Mouse (Mus musculus): ENCODE results near the gene Slc30a3. TPM values are rescaled to one million over a fixed set of nuclear protein-coding genes. Genes with fewer than 3 reads are reported as not detected.

Gene Slc30a3
- polyA plus RNA-seq (2012; rRNA removed) = 8.6 and 9.1 TPM in 2 replicates

DNA sequence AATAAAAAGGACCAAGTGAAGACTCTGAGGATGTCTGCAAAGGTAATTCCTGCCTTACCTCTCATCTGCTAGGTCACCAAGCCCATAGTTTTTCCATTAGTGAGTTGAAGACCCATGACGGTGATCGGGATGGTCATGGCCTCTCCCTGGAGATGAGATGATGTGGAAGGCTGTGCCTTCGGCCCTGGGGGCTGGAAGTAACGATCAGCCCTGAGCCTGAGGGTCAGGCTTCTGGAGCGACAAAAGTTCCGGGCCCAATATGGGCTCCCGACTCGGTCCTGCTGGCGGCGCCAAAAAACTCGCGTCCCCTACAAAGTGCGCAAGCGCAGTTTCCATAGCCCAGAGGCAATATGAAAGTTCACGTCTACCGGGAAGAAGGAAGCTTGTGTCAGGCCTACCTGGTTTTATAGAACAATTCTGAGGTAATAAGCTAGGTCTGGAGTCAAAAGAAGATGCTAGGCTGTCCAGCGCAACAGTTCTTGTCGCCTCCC lies at the start of gene Slc30a3:
TSS of gene Slc30a3 (minus strand) at position 238 of the 491 bp plus-strand sequence.

DNA sequence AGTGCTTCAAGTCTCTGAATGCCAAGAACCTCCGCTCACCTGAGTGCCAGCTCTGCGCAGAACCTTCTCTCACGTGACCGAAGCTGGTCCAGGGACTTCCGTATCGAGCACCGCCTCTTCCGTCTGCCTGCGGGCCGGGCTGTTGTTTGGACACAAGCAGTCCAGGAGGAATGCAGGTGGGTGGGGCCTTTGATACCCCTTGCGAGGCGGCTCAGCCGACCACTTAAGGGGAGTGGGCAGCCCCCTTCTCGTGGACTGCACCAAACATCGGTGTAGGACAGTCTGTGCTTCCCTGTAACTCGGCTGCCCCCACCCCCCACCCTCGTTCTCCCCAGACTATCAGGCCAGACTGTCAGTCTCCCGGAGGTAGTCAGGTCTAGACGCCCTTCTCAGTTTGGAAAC lies 46.1 kb upstream of the Slc30a3 start, which contains the start of gene Mpv17:
TSS of gene Mpv17 (minus strand) at position 100 of the 402 bp plus-strand sequence.

GRCm38 (mm10) chr5:31138241-31138967 lies 30.4 kb upstream of the Slc30a3 start, which contains the start of gene Ucn:
Gene Ucn (minus strand): TSS chr5:31138829.

DNA sequence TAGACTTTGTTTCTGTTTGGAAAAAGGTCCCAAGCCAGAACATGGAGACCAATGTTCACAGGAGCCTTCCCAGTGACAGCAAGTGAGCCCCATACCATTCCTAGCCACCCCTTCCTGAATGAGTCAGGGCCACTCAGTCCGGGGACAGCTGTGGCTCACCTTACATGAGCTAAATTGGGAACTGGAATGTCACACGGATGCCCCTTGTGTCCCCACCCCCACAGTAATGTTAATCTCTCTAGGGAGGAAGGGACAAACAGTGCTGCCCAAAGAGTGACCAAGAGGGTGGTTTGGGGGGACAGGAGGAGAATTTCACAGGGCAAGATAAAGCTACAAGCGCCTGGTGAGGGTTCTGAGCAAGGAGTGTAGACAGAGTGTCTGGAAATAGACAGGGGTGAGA lies 8.3 kb upstream of the Slc30a3 start, which contains the start of gene Trim54:
TSS of gene Trim54 (plus strand) at position 359 of the 400 bp plus-strand sequence.

DNA sequence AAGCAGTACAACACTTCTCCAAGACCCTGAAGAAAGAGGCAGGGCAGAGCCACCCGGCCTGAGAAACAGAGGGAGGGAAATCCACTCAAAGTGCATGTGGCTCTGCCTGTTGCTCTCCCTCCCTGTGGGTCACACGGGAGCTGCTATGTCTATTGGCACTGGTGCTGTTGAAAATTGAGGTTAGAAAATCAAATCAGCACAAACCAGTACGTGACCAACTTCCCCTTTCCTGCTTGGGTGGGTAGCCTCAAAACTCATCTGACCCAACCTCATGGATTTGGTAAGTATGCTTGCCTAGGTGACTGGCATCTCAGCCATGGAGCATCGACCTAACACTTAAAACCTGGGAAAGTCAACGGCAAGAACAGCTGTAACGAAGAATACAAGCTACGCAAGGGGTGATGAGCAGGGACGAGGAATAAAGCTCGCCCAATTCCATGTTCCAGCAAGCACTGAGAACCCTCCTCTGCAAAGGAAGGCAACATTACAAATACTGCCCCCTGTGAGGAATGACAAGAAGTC lies 2.2 kb downstream of the Slc30a3 start, which contains the start of gene Dnajc5g:
TSS of gene Dnajc5g (plus strand) at position 472 of the 522 bp plus-strand sequence.

GRCm38 (mm10) chr5:31054261-31055215 lies 53.5 kb downstream of the Slc30a3 start, which contains the start of gene Cad:
Gene Cad (plus strand): TSS chr5:31054780.

GRCm38 (mm10) chr5:31048763-31049641 lies 59.0 kb downstream of the Slc30a3 start, which contains the start of gene Slc5a6:
Gene Slc5a6 (minus strand): TSS chr5:31048924.

GRCm38 (mm10) chr5:31047848-31048762 lies 59.9 kb downstream of the Slc30a3 start, which contains the start of gene Atraid:
Gene Atraid (plus strand): TSS chr5:31048312.

Other genes with a start within 250 kb of the Slc30a3 start
- gene Tmem214, start 240.2 kb downstream of the Slc30a3 start, polyA plus RNA-seq (2012; rRNA removed) = 40.6 and 60.9 TPM in 2 replicates
- 40.0 and 53.1 TPM in 2 replicates for gene Agbl5, start 219.5 kb downstream of the Slc30a3 start, polyA plus RNA-seq (2012; rRNA removed)
- 218 and 282 TPM in 2 replicates for gene Ost4, start 200.4 kb downstream of the Slc30a3 start, polyA plus RNA-seq (2012; rRNA removed)
- gene Emilin1, start 194.8 kb downstream of the Slc30a3 start, polyA plus RNA-seq (2012; rRNA removed) = 34.1 and 81.9 TPM in 2 replicates
- gene Khk, start 186.8 kb downstream of the Slc30a3 start, polyA plus RNA-seq (2012; rRNA removed) = 13.1 and 16.0 TPM in 2 replicates
- 5.7 and 7.5 TPM in 2 replicates for gene Cgref1, start 162.6 kb downstream of the Slc30a3 start, polyA plus RNA-seq (2012; rRNA removed)
- 176 and 202 TPM in 2 replicates for gene Preb, start 147.9 kb downstream of the Slc30a3 start, polyA plus RNA-seq (2012; rRNA removed)
- not detected in 2 replicates for gene Tcf23, start 139.6 kb downstream of the Slc30a3 start, polyA plus RNA-seq (2012; rRNA removed)
- gene Atraid, start 59.9 kb downstream of the Slc30a3 start, polyA plus RNA-seq (2012; rRNA removed) = 88.7 and 89.8 TPM in 2 replicates
- gene Slc5a6, start 59.3 kb downstream of the Slc30a3 start, polyA plus RNA-seq (2012; rRNA removed) = 10.2 and 16.3 TPM in 2 replicates
- gene Cad, start 53.5 kb downstream of the Slc30a3 start, polyA plus RNA-seq (2012; rRNA removed) = 41.0 and 59.8 TPM in 2 replicates
- gene Dnajc5g, start 2.0 kb downstream of the Slc30a3 start, polyA plus RNA-seq (2012; rRNA removed) = not detected in 2 replicates
- 0.29 and 1.1 TPM in 2 replicates for gene Trim54, start 8.5 kb upstream of the Slc30a3 start, polyA plus RNA-seq (2012; rRNA removed)
- gene Ucn, start 30.6 kb upstream of the Slc30a3 start, polyA plus RNA-seq (2012; rRNA removed) = not detected in 2 replicates
- 43.5 and 63.4 TPM in 2 replicates for gene Mpv17, start 46.0 kb upstream of the Slc30a3 start, polyA plus RNA-seq (2012; rRNA removed)
- 4.0 and 4.7 TPM in 2 replicates for gene Gm29609, start 71.7 kb upstream of the Slc30a3 start, polyA plus RNA-seq (2012; rRNA removed)
- gene Gtf3c2, start 71.9 kb upstream of the Slc30a3 start, polyA plus RNA-seq (2012; rRNA removed) = 128 and 129 TPM in 2 replicates
- 94.2 and 95.9 TPM in 2 replicates for gene Snx17, start 85.0 kb upstream of the Slc30a3 start, polyA plus RNA-seq (2012; rRNA removed)
- gene Eif2b4, start 85.2 kb upstream of the Slc30a3 start, polyA plus RNA-seq (2012; rRNA removed) = 54.2 and 97.9 TPM in 2 replicates
- gene Zfp513, start 94.1 kb upstream of the Slc30a3 start, polyA plus RNA-seq (2012; rRNA removed) = 51.5 and 95.5 TPM in 2 replicates
- 178 and 232 TPM in 2 replicates for gene Ppm1g, start 112.5 kb upstream of the Slc30a3 start, polyA plus RNA-seq (2012; rRNA removed)
- gene Nrbp1, start 132.6 kb upstream of the Slc30a3 start, polyA plus RNA-seq (2012; rRNA removed) = 85.6 and 128 TPM in 2 replicates
- gene Gm9970, start 133.0 kb upstream of the Slc30a3 start, polyA plus RNA-seq (2012; rRNA removed) = 0.18 TPM in 1 of 2 replicates, not detected in the other
- gene Krtcap3, start 143.5 kb upstream of the Slc30a3 start, polyA plus RNA-seq (2012; rRNA removed) = 9.1 and 12.3 TPM in 2 replicates
- gene Ift172, start 182.9 kb upstream of the Slc30a3 start, polyA plus RNA-seq (2012; rRNA removed) = 44.3 and 45.6 TPM in 2 replicates
- 57.8 and 94.3 TPM in 2 replicates for gene Fndc4, start 187.8 kb upstream of the Slc30a3 start, polyA plus RNA-seq (2012; rRNA removed)
- 0.63 and 1.5 TPM in 2 replicates for gene Gckr, start 189.2 kb upstream of the Slc30a3 start, polyA plus RNA-seq (2012; rRNA removed)